Mouse (Mus musculus): ENCODE results near the gene Gpr153. TPM values are rescaled to one million over a fixed set of nuclear protein-coding genes. Genes with fewer than 3 reads are reported as not detected.

The Gpr153 gene
- polyA plus RNA-seq, 1 experiment from 2014 or later = 0.58 TPM

DNA sequence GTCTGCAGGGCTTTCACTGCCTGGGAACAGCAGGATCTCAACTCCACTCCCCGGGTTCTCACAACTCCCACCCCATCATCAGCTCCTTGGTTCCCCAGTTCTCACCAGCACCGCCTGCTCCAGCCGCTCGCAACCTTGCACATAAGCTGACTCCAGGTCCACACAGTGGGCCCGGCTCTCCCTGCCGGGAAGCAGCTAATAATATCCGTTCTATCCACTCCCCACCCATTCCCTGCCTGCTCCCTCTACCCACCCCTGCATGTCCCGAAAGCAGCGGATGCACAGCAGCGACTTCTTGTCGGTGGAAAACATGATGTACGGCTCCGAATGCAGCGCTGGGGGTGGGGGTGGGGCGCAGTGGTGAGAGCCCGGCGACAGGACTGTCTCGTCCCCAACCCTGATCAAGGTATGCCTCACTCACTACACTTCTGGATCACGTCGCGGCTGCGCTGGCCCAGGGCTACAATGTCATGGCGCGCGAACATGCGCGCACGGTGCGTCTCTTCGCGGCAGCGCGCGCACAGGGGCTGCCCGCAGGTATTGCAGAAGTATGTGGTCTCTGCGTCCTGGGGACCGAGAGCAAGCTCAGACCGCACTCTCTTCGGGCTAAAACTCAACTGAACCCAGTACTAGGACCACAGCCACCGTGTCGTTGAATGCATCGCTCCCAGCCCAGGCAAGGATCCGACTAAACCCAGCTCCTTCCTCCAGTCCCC is 41.6 kb downstream of the Gpr153 start:
- peak overlapping the region; percentile 13; the same call in 1 of the 2 replicates for H3K4me3 ChIP-seq (ENCODE audit: low read depth, low read length)
- peaks cover 9% of the 10 kb centered on the region for H3K4me1 ChIP-seq (ENCODE audit: insufficient read depth)
- ATAC-seq (no peak), DNase-seq (no peak)
- no peaks in the 10 kb centered on the region for H3K36me3 ChIP-seq (replicated peaks; ENCODE audit: insufficient read depth, low read length)
- no peaks in the 10 kb centered on the region for H3K9me3 ChIP-seq (ENCODE audit: low read length)
- TF ChIP-seq EP300 (IDR thresholded peaks at IDR 0.05; ENCODE audit: low read depth) (no peak), CTCF (IDR thresholded peaks at IDR 0.05; ENCODE audit: low read depth) (no peak)
- no peak overlapping the region for H3K27ac ChIP-seq (ENCODE audit: low read depth)
- H3K27me3 ChIP-seq (ENCODE audit: insufficient read depth, low read length) = peaks cover 70% of the 10 kb centered on the region
- WGBS (ENCODE audit: insufficient replicate concordance) = 1% methylated on average over 43 of the region's 43 CpGs
- H3K9ac ChIP-seq (replicated peaks) = no peak overlapping the region
- peak overlapping the region; percentile 22; the same call in 1 of the 2 replicates for H3K4me2 ChIP-seq (ENCODE audit: low read depth, low read length)

DNA sequence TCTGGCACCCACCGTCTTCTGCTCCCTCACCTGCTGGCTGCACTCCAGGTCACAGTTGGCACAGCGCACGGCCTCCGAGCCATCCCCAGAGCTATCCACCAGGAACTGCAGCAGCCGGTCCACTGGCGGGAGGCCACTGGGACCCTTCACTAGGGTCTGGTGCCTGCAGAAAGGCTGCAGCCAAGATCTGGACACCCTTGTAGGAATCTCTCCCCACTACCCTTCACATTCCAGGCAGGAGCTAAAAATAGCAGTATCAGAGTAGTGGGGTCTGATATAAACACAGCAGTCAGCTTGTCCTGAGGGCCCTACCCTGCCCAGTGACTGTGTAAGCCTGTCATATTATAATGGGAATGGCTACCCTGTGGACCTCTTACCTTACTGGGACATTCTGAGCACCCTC is 43.6 kb downstream of the Gpr153 start:
- peaks cover 9% of the 10 kb centered on the region for H3K4me1 ChIP-seq (ENCODE audit: insufficient read depth)
- ATAC-seq (no peak), DNase-seq (no peak)
- H3K36me3 ChIP-seq (replicated peaks; ENCODE audit: insufficient read depth, low read length) = no peaks in the 10 kb centered on the region
- H3K9me3 ChIP-seq (ENCODE audit: low read length) = no peaks in the 10 kb centered on the region
- no peak overlapping the region for H3K27ac ChIP-seq (ENCODE audit: low read depth)
- H3K4me3 ChIP-seq (ENCODE audit: low read depth, low read length) = no peak overlapping the region
- WGBS (ENCODE audit: insufficient replicate concordance) = 73% methylated on average over 6 of the region's 6 CpGs
- H3K27me3 ChIP-seq (ENCODE audit: insufficient read depth, low read length) = peaks cover 54% of the 10 kb centered on the region
- no peak overlapping the region for H3K9ac ChIP-seq (replicated peaks)
- TF ChIP-seq CTCF (IDR thresholded peaks at IDR 0.05; ENCODE audit: low read depth) (no peak), EP300 (IDR thresholded peaks at IDR 0.05; ENCODE audit: low read depth) (no peak)
- H3K4me2 ChIP-seq (ENCODE audit: low read depth, low read length) = no peak overlapping the region

DNA sequence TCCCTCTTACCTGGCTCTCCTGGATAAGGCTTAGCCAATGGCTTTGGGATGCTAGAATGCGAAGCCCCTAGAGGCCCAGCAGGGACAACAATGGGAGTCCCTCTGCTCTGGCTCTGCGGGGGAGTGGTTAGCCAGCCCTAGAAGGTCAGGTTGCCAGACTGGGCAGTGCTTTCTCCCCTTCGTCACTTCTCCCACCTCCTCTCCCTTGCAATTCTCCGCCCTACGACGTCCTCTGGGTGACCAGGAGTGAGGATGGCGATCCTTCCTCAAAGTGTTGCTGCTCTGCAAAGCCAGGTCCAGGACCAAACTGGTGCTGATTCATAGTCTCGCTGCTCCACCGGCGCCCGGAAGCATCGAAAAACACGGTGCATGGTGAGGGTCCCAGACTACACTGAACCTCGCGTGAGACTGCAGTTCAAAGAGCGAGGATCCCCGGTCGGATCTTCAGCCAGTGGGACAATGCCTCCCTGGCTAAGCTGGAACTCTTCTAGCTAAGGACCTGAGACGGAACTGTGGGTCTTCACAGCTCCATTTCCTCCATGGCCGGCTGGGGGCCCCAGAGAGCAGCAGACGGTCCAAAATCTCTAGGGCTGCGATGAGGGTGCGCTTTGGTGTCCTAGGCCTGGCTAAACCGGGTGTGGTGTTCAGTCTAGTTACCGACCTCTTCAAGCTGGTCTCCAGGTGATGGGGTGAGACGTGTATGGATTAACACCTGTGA is 44.6 kb downstream of the Gpr153 start, which contains the start of gene Rnf207:
Gene Rnf207 (minus strand): TSS at position 477 of the 718 bp plus-strand sequence.
- no peaks in the 10 kb centered on the region for H3K36me3 ChIP-seq (replicated peaks; ENCODE audit: insufficient read depth, low read length)
- peak; percentile 65 for DNase-seq
- H3K9ac ChIP-seq (replicated peaks) = no peak within 1 kb of the TSS
- no peak for TF ChIP-seq EP300 (IDR thresholded peaks at IDR 0.05; ENCODE audit: low read depth)
- peak; percentile 65 for TF ChIP-seq CTCF (IDR thresholded peaks at IDR 0.05; ENCODE audit: low read depth)
- H3K27ac ChIP-seq (ENCODE audit: low read depth) = no peak within 1 kb of the TSS
- H3K4me2 ChIP-seq (ENCODE audit: low read depth, low read length) = peak within 1 kb of the TSS; percentile 47
- WGBS (ENCODE audit: insufficient replicate concordance) = 6% methylated on average over 26 of the region's 26 CpGs
- H3K4me1 ChIP-seq (ENCODE audit: insufficient read depth) = peaks cover 9% of the 10 kb centered on the region
- H3K4me3 ChIP-seq (ENCODE audit: low read depth, low read length) = no peak within 1 kb of the TSS
- peaks cover 43% of the 10 kb centered on the region for H3K27me3 ChIP-seq (ENCODE audit: insufficient read depth, low read length)
- no peaks in the 10 kb centered on the region for H3K9me3 ChIP-seq (ENCODE audit: low read length)
- ATAC-seq = peak; percentile 48; the same call in 1 of the 2 replicates

DNA sequence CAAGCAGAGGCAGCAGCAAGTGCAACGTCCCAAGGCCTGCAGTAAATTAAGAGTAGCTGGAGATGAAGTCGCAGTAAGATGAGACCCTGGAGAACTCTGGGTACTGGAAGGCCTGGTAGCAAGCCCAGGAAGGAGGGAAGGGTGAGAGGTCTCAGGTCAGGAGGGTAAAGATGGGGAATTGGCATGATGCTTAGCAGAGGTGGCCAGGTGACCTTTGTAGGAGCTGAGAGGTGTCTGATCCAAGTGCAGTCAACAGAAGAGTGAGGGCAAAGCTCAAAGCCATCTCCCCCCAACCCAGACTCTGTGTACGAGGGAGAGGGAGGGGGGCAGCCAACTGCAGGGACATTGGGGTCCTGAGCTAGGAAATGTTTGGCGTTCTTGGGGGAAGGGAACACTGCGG is 47.4 kb downstream of the Gpr153 start:
- no peak overlapping the region for H3K4me2 ChIP-seq (ENCODE audit: low read depth, low read length)
- no peak overlapping the region for H3K9ac ChIP-seq (replicated peaks)
- no peak for TF ChIP-seq CTCF (IDR thresholded peaks at IDR 0.05; ENCODE audit: low read depth)
- no peak for TF ChIP-seq EP300 (IDR thresholded peaks at IDR 0.05; ENCODE audit: low read depth)
- H3K27ac ChIP-seq (ENCODE audit: low read depth) = no peak overlapping the region
- H3K4me3 ChIP-seq (ENCODE audit: low read depth, low read length) = no peak overlapping the region
- H3K27me3 ChIP-seq (ENCODE audit: insufficient read depth, low read length) = peaks cover 15% of the 10 kb centered on the region
- no peaks in the 10 kb centered on the region for H3K36me3 ChIP-seq (replicated peaks; ENCODE audit: insufficient read depth, low read length)
- ATAC-seq (no peak), DNase-seq (no peak)
- H3K4me1 ChIP-seq (ENCODE audit: insufficient read depth) = peaks cover 6% of the 10 kb centered on the region
- no peaks in the 10 kb centered on the region for H3K9me3 ChIP-seq (ENCODE audit: low read length)
- WGBS (ENCODE audit: insufficient replicate concordance) = 59% methylated on average over 5 of the region's 5 CpGs

DNA sequence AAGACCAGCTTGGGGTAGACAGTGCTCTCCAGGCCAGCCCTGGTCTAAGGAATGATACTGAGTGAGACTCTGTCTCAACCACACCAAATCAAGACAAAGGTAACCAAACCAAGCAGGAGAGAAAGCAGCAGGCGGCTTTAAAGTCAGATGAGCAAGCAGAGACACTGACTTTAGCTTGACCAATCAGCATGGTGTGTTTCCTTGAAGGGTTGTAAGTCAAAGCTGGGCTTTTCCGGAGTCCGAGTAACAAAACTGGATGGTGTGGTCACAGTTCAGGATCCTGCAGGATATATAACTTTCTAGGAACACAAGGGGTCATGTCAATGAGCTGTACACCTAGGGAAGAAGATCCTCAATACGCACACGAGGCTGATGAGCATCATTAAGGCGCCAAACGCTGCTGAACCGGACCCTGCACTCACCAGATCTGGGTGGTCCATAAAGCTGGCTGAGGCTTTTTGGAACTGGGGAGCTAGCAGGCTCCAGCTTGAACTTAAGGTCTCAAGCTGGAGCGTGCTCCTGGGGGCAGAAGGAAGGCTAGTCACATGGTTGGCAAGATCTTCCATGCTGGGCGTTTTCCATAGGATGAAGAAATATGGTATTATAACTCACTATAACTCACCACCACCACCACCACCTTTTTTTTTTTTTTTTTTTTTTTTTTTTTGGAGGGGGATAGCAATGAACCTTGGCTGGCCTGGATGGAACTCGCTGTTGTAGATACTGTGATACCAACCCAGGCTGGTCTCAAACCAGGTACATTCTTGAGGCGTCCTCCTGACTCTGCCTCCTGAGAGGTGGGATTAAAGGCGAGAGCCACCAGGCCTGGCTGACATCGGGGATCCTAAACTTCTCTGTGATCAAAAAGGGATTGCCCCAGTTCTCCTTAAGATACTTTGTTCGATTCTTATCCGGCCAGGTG is 50.9 kb downstream of the Gpr153 start:
- TF ChIP-seq CTCF (IDR thresholded peaks at IDR 0.05; ENCODE audit: low read depth) (no peak), EP300 (IDR thresholded peaks at IDR 0.05; ENCODE audit: low read depth) (no peak)
- H3K4me3 ChIP-seq (ENCODE audit: low read depth, low read length) = peak overlapping the region; percentile 91
- peaks cover 7% of the 10 kb centered on the region for H3K4me1 ChIP-seq (ENCODE audit: insufficient read depth)
- WGBS (ENCODE audit: insufficient replicate concordance) = 51% methylated on average over 16 of the region's 16 CpGs
- H3K4me2 ChIP-seq (ENCODE audit: low read depth, low read length) = peak overlapping the region; percentile 88
- peak overlapping the region; percentile 45; the same call in 1 of the 2 replicates for H3K9ac ChIP-seq (replicated peaks)
- no peak overlapping the region for H3K27ac ChIP-seq (ENCODE audit: low read depth)
- ATAC-seq (peak; percentile 5), DNase-seq (no peak)
- peaks cover 14% of the 10 kb centered on the region for H3K36me3 ChIP-seq (replicated peaks; ENCODE audit: insufficient read depth, low read length)
- H3K27me3 ChIP-seq (ENCODE audit: insufficient read depth, low read length) = no peaks in the 10 kb centered on the region
- no peaks in the 10 kb centered on the region for H3K9me3 ChIP-seq (ENCODE audit: low read length)
